Mouse (Mus musculus) urinary bladder, postnatal 25 days (tissue): ENCODE results near the gene Brd7.

Source experiments
- DNase-seq: peaks from one replicate; pipeline ENCODE4 v3.0.0; 2022; ENCODE audit warnings: low spot score

Gene Brd7

DNA sequence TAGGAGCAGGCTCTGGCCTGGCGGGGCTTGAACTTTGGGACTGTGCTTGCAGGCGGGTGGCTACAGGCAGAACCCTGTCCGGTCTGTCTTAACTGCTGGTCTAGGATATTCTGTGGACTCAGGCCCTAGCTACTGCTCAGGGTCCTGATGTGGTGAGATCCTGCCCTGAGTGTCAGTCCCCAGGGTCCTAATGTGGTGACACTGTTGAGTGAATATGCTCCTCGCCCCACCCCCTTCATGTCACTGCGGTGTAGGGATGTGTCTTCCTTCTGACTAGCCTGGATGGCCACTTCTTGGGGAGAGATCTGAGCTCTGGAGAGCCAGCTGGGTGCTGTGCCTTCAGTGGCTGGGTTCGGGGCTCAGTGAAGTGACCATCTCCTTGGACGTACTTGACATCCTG lies 52.1 kb downstream of the Brd7 start:
- no peak for DNase-seq

DNA sequence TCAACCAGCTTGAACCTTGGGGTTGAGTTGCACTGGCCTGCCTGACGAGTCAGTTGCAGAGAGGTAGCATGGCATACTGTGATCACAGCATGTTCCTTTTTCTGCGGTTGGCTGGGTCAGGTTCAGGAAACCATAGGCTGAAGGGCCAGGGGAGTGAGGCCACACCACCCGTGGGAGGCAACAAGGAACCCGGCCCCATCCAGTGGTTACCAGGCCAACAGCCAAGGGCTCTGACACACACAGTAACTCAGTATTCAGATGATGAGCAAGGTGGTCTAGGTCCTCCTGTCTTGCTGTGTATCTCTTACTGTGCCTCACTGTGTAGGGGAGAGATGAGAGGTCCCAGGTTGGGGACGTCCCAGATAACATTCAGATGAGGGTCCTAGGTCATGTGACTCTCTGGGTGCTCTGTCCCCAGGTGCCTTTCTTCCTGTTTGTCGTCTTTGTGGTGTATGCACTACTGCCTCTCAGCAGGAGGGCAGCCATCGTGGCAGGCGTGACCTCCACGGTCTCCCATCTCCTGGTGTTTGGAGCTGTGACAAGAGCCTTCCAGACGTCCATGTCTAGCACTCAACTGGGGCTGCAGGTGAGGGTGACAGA lies 52.6 kb downstream of the Brd7 start:
- DNase-seq = no peak

DNA sequence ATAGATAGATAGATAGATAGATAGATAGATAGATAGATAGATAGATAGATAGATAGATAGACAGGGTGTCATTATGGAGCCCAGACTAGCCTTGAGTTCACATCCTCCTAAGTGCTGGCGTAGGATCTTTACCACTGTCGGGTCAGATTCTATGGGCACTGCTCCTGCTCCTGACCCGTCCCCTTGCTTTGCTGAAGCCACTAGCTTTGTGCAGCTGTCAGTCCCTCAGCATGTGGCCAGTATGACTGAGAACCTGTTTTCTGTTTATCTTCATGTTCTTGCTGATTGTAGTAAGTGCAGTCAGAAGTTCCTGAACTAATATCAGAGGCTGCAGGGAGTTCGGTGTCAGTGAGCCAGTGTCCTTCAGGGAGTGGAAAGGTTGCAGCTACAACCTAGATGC lies 54.3 kb downstream of the Brd7 start:
- DNase-seq = no peak

DNA sequence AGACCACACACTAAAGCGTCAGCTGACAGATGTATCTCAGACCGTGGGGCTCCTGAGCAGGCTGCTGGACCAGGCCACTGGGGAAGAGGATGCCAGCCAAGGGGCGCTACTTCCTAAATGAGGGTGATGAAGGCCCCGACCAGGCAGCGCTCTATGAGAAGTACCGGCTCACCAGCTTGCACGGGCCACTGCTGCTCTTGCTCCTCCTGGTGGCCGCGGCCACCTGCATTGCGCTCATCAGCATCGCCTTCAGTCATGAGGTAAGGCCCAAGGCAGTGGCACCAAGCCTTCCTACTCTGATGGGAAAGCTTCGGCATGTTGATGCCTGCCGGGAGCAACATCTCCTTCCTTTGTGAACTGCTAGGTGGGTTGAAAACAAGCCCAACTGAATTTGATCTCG lies 55.5 kb downstream of the Brd7 start:
- DNase-seq = no peak

DNA sequence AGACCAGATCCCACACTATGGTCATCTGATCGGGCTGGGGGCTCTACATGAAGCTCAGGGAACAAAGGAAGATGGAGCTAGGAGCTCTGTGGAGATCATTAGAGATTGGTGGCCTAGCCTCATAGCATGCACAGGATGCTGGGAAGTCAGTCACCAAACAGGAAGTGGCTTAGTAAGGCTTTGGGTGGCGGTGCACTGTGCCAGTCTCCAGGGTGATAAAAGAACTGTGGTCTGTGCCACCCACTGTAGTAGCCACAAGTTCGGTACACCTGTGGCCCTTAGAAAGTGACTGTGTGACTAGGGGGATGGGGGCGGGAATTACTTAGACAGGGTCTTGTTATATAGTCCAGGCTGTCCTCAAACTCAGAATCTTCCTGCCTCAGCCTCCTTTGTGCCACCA lies 56.2 kb downstream of the Brd7 start:
- DNase-seq = no peak

DNA sequence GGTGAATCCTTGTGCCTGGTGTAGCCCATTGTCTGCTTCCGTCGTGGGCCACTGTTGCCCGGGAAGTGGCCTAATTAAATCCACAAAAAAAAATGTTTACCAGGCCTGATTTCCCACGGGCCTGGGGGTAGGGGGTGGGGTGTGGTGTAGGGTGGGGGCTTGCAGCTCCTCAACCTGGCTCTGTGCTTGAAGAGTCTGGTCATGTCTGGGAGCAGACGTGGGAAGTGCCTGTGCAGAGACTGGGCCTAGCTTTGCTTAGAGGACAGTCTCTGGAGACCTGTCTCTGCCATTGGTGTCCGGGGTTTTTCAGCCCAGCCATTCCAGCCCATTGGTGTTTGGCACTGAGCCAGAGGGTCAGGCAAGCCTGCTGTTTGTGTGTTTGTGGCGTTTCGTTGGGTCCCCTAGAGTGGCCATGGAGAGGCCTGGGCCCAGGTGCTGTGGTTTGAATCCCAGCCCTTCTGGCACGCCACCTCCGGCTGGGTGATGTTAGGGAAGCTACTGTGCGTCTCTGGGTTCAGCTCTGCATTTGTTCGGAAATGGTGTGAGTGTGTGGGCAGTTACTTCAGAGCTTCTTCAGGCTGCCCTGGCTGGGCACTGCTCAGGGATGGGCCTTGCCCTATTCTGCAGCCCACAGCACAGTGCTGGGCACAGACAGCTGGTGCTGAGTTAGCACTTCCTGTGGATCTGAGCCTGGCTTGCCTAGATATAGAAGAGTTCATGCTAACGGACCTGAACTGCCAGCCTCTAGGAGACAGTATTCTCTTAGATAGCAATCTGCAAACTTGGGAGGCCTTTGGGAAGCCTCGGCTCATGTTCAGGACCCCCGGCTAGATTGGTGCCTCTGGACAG lies 60.2 kb downstream of the Brd7 start:
- no peak for DNase-seq

DNA sequence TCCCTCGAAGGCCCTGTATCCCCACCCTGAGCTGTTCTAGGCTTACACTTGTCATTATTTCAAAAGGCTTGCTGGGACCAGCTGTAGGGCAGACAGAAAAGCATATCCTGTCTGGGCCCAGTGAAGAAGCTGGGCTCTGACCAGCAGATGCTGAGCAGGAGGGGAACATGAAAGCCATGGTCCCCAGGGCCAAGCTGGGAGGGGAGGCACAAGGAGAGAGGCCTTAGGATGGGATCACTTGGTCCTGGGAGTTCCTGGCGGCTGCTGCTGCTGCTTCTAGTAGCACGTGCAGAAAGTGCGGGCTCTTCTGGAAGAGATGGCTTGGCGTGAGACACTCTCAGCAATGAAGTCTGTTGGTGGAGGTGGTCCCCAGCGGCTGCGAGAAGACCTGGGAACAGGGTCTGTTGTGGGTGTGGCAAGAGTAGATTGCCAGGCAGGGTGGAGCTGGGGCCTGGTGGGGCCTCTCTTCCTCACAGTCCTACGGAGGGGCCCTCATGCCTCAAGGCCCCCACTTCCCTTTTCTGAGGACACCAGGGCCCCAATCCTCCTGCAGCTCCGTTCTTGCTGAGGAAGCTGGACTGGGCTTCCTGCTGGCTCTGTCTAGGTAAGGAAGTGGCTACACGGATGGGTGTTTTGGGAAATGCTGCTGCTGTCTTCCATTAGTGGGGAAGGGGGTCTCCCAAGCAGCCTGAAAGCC lies 61.9 kb downstream of the Brd7 start:
- DNase-seq = no peak

DNA sequence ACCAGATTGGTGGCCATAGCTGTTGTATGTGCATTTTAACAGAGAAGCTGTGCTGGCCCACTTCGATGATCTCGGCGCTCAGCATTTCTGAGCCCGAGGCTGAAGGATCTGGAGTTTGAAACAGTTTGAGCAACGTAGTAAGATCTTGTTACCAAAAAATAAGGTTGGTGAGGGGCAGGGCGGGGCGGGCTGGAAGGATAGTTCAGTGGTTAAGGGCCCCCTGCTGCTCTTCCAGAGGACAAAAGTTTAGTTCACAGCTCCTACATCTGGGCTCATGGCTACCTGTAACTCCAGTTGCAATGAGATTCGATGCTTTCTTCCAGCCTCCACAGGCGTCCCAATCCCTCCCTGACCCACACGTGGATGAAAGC lies 63.3 kb downstream of the Brd7 start:
- DNase-seq = no peak

DNA sequence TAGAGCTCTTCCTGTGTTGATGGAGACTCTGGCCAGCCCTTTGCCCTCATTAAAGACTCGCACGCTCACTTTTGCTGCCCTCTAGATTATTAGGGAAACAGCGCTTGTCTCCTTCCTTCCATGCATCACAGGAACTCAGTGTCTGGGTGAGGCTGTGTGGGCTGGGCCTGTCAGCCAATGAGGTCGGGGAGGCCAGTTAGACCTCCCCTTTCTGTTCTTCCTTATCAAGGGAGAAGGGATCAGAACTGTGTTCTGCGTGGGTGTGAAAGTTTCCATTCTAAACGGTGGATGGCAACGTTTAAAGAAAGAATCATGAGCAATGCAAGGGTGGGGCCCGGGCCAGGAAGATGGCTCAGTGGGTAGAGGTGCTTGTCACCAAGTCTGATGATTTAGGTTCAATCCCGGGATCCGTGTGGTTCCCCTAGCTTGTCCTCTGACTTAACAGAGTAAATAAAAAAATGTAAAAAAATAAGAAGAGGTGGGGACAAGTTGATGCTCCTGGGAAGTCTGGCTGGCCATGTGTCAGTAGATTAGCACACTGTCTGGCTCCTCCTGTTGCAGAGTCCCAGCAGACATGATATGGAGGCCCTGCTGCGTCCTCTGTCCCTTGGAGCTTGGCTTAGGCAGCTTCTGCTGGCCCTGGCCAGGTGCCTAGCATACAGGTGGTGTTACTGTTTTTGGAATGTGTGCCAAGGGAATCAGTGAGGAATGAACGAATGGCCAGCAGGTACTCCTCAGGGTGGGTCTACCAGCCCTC lies 63.8 kb downstream of the Brd7 start:
- DNase-seq = no peak

DNA sequence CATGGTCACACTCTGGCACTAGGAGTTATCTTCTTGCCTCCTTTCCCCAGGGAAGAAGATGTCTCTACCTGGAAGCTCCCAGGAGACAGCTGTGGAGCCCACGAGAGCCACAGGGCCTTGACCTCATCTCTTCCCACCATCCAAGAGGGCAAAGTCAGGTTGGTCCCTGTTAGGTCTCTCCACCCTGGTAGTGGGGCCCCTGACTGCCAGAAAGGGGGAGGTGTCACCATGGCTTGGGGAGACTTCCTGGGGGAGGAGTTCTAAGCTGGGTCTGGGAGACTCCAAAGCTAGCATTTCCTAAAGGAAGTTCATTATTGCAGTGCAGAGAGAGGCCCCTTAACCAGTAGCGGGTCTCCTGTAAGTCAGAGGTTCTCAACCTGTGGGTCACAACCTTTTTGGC lies 67.0 kb downstream of the Brd7 start:
- DNase-seq = no peak

DNA sequence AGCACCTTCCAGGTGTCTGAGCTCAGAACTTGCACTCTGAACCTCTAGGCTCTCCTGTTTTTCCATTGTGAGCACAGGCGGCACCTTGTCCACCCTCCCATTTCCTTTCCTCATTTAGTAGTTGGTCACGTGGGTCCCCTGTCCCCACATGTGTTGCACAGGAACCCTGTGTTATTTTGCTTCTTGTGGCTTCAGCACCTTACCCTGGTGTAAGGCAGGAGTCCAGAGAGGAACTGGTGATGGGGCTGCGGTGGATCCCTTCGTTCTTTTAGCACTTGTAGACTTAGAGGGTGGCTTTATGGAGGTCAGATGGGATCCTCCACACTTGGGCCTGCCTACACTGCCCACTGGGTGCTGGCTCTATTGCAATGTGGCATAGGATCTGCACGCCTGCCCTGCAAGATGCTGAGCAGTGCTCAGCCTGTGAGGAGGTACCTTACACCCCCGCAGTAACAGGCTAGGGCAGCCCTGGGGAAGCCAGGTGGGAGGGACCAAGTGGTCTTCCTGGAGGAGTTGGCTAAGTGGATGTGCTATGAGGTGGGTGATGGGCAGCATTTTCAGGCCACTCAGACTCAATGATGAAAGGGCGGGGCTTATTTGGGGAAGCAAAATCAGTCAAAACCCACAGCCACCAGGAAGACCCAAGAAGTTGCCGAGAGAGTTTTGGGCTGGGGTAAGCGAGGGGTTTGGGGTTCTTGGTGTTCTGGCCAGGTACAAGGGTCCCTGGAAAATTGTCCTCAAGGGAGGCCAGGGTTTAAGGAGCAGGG lies 68.2 kb downstream of the Brd7 start:
- DNase-seq = no peak

DNA sequence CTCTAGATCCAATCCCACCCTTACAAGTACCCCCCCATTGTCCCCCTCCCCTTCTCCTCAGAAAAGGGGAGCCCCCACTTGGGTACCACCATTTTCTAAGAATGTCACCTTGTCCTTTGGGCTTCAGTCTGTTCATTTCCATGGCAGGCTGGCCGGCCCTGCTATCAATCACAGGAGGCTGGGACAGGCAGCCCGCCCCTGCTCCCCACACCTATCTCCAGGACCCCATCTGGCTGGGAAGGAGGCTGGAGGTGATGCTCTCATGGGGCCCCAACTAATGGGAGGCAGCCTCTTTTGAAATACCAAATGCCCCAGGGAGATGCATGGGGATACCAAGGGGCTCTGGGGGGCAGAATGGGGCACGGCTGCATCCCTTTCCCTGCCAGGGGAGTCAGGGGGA lies 69.1 kb downstream of the Brd7 start:
- DNase-seq = no peak

DNA sequence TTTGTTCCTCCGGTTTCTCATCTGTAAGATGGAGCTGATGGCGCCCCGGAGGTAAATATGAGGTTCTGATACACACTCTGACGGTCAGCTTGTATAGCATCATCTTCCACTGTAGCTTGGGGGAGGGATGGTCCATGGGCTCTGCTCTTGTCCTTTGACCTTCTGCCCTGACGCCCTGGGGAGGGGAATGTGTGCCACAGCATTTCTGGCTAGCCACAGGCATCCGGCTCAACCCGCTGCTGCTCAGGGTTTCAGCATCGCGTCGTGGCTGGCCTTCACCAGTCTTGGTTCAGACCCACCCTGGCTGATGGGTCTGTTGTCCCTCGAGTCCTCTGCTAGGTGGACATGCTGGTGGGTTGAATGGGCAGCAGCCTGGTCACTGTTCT lies 70.7 kb downstream of the Brd7 start:
- no peak for DNase-seq

DNA sequence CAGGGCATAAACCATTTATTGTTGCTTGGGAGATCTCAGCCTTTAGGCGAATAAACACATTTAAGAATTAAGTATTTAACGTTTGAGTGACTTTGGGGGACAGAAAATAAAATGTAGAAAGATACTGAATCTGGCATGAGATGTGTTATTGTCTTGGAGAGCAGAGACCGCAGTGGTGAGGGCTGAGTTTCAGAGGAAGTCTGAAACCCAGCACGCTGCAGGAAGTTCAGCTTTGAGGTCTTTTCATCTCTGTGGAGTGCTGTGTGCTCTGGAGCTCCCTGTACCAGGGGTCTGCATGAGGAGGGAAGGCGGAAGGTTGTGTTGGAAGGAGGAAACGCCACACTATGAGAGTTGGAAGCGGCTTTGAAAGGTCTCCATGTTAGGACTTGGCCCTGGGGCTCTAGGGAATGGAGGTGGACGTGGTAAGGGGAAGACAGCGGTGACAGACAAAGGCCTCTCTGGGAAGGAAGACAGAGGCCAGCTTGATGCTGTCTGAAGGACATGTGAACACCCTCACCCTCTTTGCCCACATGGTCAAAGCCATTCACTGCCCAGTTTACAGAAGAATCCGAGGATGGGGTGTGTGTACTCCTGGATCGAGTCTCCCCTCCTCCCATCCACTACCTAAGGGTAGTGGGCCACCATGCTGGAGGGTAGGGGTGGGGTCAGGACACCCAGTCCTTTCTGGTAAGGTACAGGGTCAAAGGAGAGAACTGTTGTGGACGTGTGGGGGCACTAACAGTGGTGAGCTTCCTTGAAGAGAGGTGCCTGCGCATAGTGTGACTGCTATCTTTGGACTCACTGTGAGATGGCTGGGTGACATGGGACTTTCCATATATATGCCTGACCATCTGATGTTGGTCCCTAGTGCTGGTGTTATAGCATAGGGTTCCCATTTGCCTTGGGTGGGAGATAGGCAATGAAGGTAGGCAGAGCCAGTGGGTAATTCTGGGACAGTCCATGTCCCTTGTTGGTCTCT lies 71.4 kb downstream of the Brd7 start:
- no peak for DNase-seq

DNA sequence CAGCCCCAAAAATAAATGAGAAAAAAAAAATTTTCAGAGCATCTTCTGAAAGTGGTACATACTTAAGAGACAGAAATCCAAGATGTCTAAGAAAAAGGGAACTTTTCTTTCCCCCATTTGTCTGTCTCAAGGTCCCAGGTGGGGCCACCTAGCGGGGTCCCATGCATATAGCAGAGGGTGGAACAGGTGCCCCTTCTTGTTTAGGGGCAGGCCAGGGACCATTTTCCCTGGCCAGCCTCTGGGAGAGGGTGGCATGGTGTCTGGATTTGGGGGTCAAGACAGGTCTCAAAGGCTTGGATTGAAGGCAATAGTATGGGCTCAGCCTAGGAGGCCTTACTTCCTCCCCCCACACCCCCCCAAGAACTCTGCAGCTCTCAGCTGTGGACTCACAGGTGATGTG lies 72.1 kb downstream of the Brd7 start:
- no peak for DNase-seq

DNA sequence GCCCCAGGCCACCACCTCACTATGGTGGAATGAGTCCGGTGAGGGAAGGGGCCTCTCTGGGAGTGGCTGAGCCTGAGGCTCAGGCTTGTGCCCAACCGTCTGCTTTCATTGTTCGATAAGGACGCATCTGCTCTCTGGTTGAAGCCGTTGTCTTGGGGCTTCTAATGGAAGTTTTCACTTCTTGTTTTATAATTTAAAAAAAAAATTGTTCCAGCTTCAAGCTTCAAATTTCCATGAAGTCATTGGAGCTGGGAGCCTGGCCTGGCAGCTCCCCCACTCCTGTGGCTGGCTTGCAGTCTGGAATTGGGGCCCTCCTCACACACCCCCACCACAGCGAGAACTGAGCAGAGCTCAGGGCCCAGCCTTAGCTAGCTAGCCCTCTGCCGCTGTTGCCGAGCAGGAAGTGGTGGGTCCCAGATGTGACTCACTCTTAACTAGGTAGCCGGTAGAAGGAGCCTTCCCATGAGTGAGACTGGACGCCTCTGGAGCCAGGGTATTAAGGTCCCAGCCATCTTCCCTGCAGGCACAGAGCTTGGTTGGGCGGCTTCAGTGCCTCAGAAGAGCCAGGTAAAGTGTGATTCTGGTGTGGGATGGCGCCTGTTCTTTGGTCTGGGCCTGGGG lies 73.3 kb downstream of the Brd7 start:
- no peak for DNase-seq

DNA sequence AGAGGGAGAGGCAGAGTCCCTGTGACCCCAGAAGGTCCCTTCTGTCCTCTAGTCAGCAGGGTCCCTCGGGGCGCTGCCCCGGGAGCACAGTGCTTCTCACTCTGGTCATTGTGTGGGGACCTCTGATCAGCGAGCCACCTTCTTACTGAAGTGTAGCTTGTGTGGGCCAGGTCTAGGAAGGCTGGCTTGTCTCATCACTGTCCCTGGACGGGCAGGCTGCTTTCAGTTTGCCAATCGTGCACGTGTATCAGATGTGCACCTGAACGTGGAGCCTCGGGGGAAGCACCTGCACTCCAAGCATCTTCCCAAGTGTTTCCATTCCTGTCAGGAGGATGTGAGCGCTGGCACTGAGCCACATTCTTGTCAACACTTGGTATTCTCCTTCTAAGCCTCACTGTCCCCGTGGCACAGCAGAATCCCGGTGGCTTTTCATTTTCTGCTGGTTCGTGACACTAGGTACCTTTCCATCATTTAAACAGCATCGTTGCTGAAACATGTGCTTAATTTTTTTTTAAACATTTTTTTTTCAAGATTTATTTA lies 75.5 kb downstream of the Brd7 start:
- no peak for DNase-seq

DNA sequence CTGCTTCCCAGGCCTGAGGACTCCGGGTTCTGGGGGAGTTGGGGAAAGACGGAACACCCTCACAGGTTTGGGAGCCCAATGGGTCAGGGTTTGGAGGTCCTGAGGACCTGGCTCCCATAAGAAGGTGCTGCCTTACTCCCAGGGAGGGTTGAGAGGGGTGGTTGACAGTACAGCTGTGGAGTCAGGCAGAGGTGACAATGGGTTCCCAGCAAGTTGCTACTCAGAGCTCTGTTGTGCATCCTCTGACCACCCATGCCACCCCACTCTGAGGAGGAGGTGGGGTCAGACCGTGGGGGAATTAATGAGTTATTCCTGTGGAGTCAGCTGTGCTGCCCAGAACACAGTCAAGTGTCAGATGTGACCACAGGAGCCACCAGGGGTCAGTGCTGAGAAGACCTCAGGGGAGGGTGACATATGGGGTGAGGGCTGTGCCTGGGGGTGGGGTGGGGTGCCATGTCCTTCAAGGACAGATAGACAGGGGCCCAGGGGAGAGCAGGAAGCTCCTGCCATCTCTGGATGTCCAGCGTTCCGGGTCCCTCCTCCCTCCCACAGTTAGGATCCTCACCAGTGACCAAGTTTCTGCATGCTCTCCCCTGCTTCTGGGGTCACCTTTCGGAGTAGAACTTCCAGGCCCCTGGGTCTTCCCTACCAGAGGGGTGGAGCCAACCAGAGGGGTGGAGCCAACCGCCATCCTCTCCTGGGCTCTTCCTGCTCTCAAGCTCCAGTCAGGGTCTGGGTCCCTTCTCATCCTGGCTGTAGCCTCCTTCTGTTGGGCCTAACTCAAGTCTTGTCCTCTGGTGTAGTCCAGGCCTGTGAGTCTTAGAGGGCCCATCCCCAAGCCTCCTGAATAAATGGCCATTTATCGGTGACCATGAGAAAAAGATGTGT lies 76.3 kb downstream of the Brd7 start:
- no peak for DNase-seq

DNA sequence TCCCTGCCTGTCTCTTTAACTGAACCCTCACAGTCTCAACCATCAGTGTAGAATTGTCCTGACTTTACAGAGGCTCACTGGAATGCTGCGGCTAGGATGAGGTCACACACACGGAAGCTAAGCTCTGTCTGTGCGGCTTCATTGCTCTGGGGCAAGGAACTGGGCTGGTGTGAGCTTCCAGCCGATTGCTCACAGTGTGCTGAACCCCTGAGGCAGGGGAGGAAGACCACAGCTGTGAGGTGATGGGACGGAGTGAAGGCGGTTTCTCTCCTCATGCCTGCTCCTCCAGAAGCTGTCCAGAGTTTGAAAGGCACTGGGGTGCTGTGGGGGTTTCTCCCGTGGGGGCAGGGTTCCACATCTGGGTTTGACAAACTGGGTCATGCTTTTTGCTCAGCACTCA lies 77.3 kb downstream of the Brd7 start:
- DNase-seq = no peak
